8 mouse cellular contexts compared by ENCODE assay signal in genomic region chr4:115056921-115057673, GRCm38 (mm10). TPM values are rescaled to one million over a fixed set of nuclear protein-coding genes. Genes with fewer than 3 reads are reported as not detected.
A peak's percentile ranks its signal among the peaks of the same experiment; 100 is the strongest.
DNase-seq lines count a peak whose midpoint lies in the region; ATAC-seq and TF ChIP-seq lines count a peak whose summit lies in the region.

No protein-coding gene starts in this region.

- H3K4me3 ChIP-seq in cortical plate, adult 2 months (ENCODE audit: insufficient read depth, low read length), result peak overlapping the region; percentile 30
- peak overlapping the region; percentile 43 for H3K4me3 ChIP-seq in limb, embryonic 15.5 days
- peak overlapping the region; percentile 40 for H3K4me3 ChIP-seq in midbrain, embryonic 13.5 days (replicated peaks)
- peak overlapping the region; percentile 43 for H3K4me3 ChIP-seq in stomach, postnatal 0 days (ENCODE audit: low read depth, low read length)

- ATAC-seq in inflammation-experienced regulatory T-cells, adult 6 months, result peak; percentile 53
- 0 out of 2 replicates have a peak, but pooled peaks have one; percentile 32 for ATAC-seq in limb, embryonic 15.5 days (ENCODE audit: insufficient number of reproducible peaks, low FRiP score, low TSS enrichment, low read depth)
- ATAC-seq in midbrain, embryonic 13.5 days, result peak; percentile 83
- peak; percentile 48 for ATAC-seq in stomach, postnatal 0 days (ENCODE audit: low FRiP score, low TSS enrichment)

- peaks cover 98% of the 10 kb centered on the region for H3K27me3 ChIP-seq in limb, embryonic 15.5 days
- peaks cover 88% of the 10 kb centered on the region for H3K27me3 ChIP-seq in midbrain, embryonic 13.5 days
- peaks cover 19% of the 10 kb centered on the region for H3K27me3 ChIP-seq in stomach, postnatal 0 days (ENCODE audit: control insufficient read depth, insufficient read depth, low read length)

- TF ChIP-seq POLR2A in cortical plate, adult 2 months (IDR thresholded peaks at IDR 0.05; ENCODE audit: extremely low read depth, insufficient read depth, low read length), result no peak

- peak overlapping the region; percentile 85 for H3K27ac ChIP-seq in cortical plate, adult 2 months (ENCODE audit: insufficient read depth, low read length)
- peak overlapping the region; percentile 57; the same call in 1 of the 2 replicates for H3K27ac ChIP-seq in limb, embryonic 15.5 days
- H3K27ac ChIP-seq in midbrain, embryonic 13.5 days, result peak overlapping the region; percentile 93
- peak overlapping the region; percentile 65 for H3K27ac ChIP-seq in stomach, postnatal 0 days (replicated peaks)

- peak; percentile 27 to 55 for DNase-seq in urinary bladder, adult 18-20 months (ENCODE audit: low spot score in 2 of 2)
- no peak for DNase-seq in urinary bladder, postnatal 4 days (ENCODE audit: low spot score in 2 of 2)
- peak; percentile 27 to 62 for DNase-seq in gastrocnemius, postnatal 36 days
- DNase-seq in stomach, postnatal 0 days (ENCODE audit: low spot score), result peak; percentile 50

- intact Hi-C loops in gastrocnemius, postnatal 36 days (cut with DNase I), result no loop called here

- under 1% methylated on average over 47 of the region's 48 CpGs for WGBS in limb, embryonic 15.5 days
- WGBS in midbrain, embryonic 13.5 days, result under 1% methylated on average over 48 of the region's 48 CpGs
- 3% methylated on average over 48 of the region's 48 CpGs for WGBS in stomach, postnatal 0 days

- no peak for TF ChIP-seq CTCF in cortical plate, adult 2 months (IDR thresholded peaks at IDR 0.05; ENCODE audit: extremely low read depth, insufficient read depth, low read length)
- TF ChIP-seq CTCF in stomach, postnatal 0 days (IDR thresholded peaks at IDR 0.05; ENCODE audit: low read depth), result no peak

- no peaks in the 10 kb centered on the region for H3K9me3 ChIP-seq in limb, embryonic 15.5 days
- H3K9me3 ChIP-seq in midbrain, embryonic 13.5 days, result no peaks in the 10 kb centered on the region
- H3K9me3 ChIP-seq in stomach, postnatal 0 days (ENCODE audit: control insufficient read depth, low read length), result no peaks in the 10 kb centered on the region

- H3K9ac ChIP-seq in limb, embryonic 15.5 days, result no peak overlapping the region
- H3K9ac ChIP-seq in midbrain, embryonic 13.5 days (replicated peaks), result peak overlapping the region; percentile 66
- peak overlapping the region; percentile 52 for H3K9ac ChIP-seq in stomach, postnatal 0 days (ENCODE audit: low read length)

- H3K36me3 ChIP-seq in limb, embryonic 15.5 days, result no peaks in the 10 kb centered on the region
- no peaks in the 10 kb centered on the region for H3K36me3 ChIP-seq in midbrain, embryonic 13.5 days
- H3K36me3 ChIP-seq in stomach, postnatal 0 days (ENCODE audit: control insufficient read depth, insufficient read depth, low read length), result no peaks in the 10 kb centered on the region

- no peak for TF ChIP-seq EP300 in stomach, postnatal 0 days (optimal IDR thresholded peaks at IDR 0.05)

- peak overlapping the region; percentile 76 for H3K4me2 ChIP-seq in limb, embryonic 15.5 days
- H3K4me2 ChIP-seq in midbrain, embryonic 13.5 days (replicated peaks), result peak overlapping the region; percentile 92
- peak overlapping the region; percentile 64 for H3K4me2 ChIP-seq in stomach, postnatal 0 days (replicated peaks; ENCODE audit: low read depth)

- no peaks in the 10 kb centered on the region for H3K4me1 ChIP-seq in cortical plate, adult 2 months (ENCODE audit: control insufficient read depth, insufficient read depth, low read length)
- H3K4me1 ChIP-seq in limb, embryonic 15.5 days, result peaks cover 29% of the 10 kb centered on the region
- H3K4me1 ChIP-seq in midbrain, embryonic 13.5 days (replicated peaks), result peaks cover 20% of the 10 kb centered on the region
- 0 out of 2 replicates have a peak, but pooled peaks cover 3% of the 10 kb centered on the region for H3K4me1 ChIP-seq in stomach, postnatal 0 days (replicated peaks; ENCODE audit: control insufficient read depth, insufficient read depth)

RNA-seq across cellular contexts. Expression of gene Tal1, which starts 0.9 kb away (rescaled TPM):
- 1.5 and 1.6 TPM in 2 replicates for polyA plus RNA-seq in cortical plate, adult 2 months (2012; rRNA removed)
- 1 to 10 TPM; 1.2 TPM for total RNA-seq in gastrocnemius, postnatal 36 days (2021)
- not detected for polyA plus RNA-seq in inflammation-experienced regulatory T-cells, adult 6 months (2017; shearing (Covaris generic))
- polyA plus RNA-seq in limb, embryonic 15.5 days (2015; fragmentation: Nextera tagmentation; extraction: Ambion mirVana), result 0.67 and 1.0 TPM in 2 replicates
- polyA plus RNA-seq in midbrain, embryonic 13.5 days (2015; fragmentation: Nextera tagmentation; extraction: Ambion mirVana), result 7.6 and 11.9 TPM in 2 replicates
- 0.16 and 0.19 TPM in 2 replicates for polyA plus RNA-seq in stomach, postnatal 0 days (2015; fragmentation: Nextera tagmentation; extraction: Ambion mirVana)

RNA-seq across cellular contexts. Expression of gene Pdzk1ip1, which starts 31.4 kb away (rescaled TPM):
- 1.1 and 1.2 TPM in 2 replicates for polyA plus RNA-seq in cortical plate, adult 2 months (2012; rRNA removed)
- total RNA-seq in gastrocnemius, postnatal 36 days (2021), result not detected
- 10 to 100 TPM in 2 of 3 experiments, 1 to 10 TPM in 1; 9.1 to 42.2 (median 33.9) TPM for polyA plus RNA-seq in inflammation-experienced regulatory T-cells, adult 6 months (2017; shearing (Covaris generic))
- 94.4 and 100 TPM in 2 replicates for polyA plus RNA-seq in limb, embryonic 15.5 days (2015; fragmentation: Nextera tagmentation; extraction: Ambion mirVana)
- 5.9 and 6.3 TPM in 2 replicates for polyA plus RNA-seq in midbrain, embryonic 13.5 days (2015; fragmentation: Nextera tagmentation; extraction: Ambion mirVana)
- polyA plus RNA-seq in stomach, postnatal 0 days (2015; fragmentation: Nextera tagmentation; extraction: Ambion mirVana), result 255 and 279 TPM in 2 replicates

RNA-seq across cellular contexts. Expression of gene Stil, which starts 57.1 kb away (rescaled TPM):
- polyA plus RNA-seq in cortical plate, adult 2 months (2012; rRNA removed), result 0.36 and 0.58 TPM in 2 replicates
- total RNA-seq in gastrocnemius, postnatal 36 days (2021), result under 1 TPM; 0.10 to 0.23 TPM
- 10 to 100 TPM in 1 of 3 experiments, 1 to 10 TPM in 1, under 1 TPM in 1; 0.70 to 13.9 (median 1.4) TPM for polyA plus RNA-seq in inflammation-experienced regulatory T-cells, adult 6 months (2017; shearing (Covaris generic))
- 7.6 and 9.3 TPM in 2 replicates for polyA plus RNA-seq in limb, embryonic 15.5 days (2015; fragmentation: Nextera tagmentation; extraction: Ambion mirVana)
- polyA plus RNA-seq in midbrain, embryonic 13.5 days (2015; fragmentation: Nextera tagmentation; extraction: Ambion mirVana), result 4.7 and 5.7 TPM in 2 replicates
- polyA plus RNA-seq in stomach, postnatal 0 days (2015; fragmentation: Nextera tagmentation; extraction: Ambion mirVana), result 1.7 and 1.8 TPM in 2 replicates

Comparison
In these comparisons a context has a peak if more than half of its experiments do, and no peak if none do; other contexts are left out.
1. DNase-seq: peak in urinary bladder, adult 18-20 months (2 of 2), gastrocnemius, postnatal 36 days (2 of 2) and stomach, postnatal 0 days (single experiment); none in urinary bladder, postnatal 4 days (0 of 2).
2. ATAC-seq: peak in every context shown above with its lines; median percentile 83 in midbrain, embryonic 13.5 days; 53 in inflammation-experienced regulatory T-cells, adult 6 months; 48 in stomach, postnatal 0 days; 32 in limb, embryonic 15.5 days.
3. Peak in every context shown above with its lines, with median percentiles within 50 percentile points of each other: H3K27ac ChIP-seq, H3K4me3 ChIP-seq and H3K4me2 ChIP-seq.